ENCODE assay signal across 15 mouse cellular contexts in the genomic region with DNA sequence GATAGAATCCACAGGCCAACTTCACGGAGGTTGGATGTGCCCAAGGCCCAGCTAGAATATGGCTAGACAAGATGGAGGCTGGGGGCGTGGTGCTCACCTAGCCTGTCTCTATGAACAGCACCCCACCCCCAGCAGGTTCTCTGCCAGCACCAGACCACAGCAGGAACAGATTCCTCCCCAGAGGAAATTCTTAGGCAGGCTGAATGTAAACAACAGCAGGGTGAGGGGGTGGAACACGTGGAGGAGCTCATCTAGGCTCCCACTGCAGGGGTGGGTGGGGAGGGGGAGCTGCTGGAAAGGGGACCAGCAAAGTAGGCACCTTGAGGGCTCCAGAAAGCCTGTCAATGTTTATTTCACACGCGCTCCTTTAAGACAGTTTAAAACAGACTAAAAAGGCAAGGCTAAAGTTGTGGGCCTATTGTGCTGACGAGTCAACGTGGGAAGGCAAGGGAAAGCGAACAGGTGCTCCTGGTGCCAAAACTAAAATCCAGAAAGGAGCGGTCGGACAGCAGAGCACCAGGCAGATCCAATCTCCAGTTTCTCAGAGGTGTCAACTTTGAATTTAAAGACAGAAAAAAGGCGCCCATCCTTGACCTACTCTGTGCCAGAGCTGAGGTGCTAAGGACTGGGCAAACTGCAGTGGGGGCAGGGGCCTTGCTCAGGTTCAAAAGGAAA. TPM values are rescaled to one million over a fixed set of nuclear protein-coding genes. Genes with fewer than 3 reads are reported as not detected.
A peak's percentile ranks its signal among the peaks of the same experiment; 100 is the strongest.
DNase-seq lines count a peak whose midpoint lies in the region; ATAC-seq and TF ChIP-seq lines count a peak whose summit lies in the region.
"Had no signal": no experiment of that assay in that cellular context is flagged by ENCODE, and none has a peak within 500 bp of the region (broad histone marks: within the 10 kb centered on the region; RNA-seq: fewer than 3 reads in every experiment).

No protein-coding gene starts in this region.

- 66% methylated on average over 11 of the region's 11 CpGs for WGBS in heart, embryonic 11.5 days (ENCODE audit: insufficient replicate concordance)

- no peak overlapping the region for H3K4me3 ChIP-seq in left cerebral cortex, adult 2 months
- no peak overlapping the region for H3K4me3 ChIP-seq in heart, embryonic 11.5 days (ENCODE audit: low read depth, low read length)
- H3K4me3 ChIP-seq: erythroblast, embryonic 14.5 days; hindbrain, embryonic 15.5 days; stomach, embryonic 15.5 days had no signal

- no peaks in the 10 kb centered on the region for H3K9me3 ChIP-seq in heart, embryonic 11.5 days (replicated peaks; ENCODE audit: control insufficient read depth, low read length)
- H3K9me3 ChIP-seq: hindbrain, embryonic 15.5 days; stomach, embryonic 15.5 days had no signal

- no peak for ATAC-seq in heart, embryonic 11.5 days (replicated peaks; ENCODE audit: insufficient number of reproducible peaks, low FRiP score, low TSS enrichment)

- H3K27ac ChIP-seq in left cerebral cortex, adult 2 months = 0 out of 2 replicates have a peak overlapping the region, but pooled peaks have one; percentile 32
- no peak overlapping the region for H3K27ac ChIP-seq in heart, embryonic 11.5 days (ENCODE audit: low read depth, low read length)
- H3K27ac ChIP-seq: hindbrain, embryonic 15.5 days; macrophage had no signal

- H3K4me1 ChIP-seq in heart, embryonic 11.5 days (ENCODE audit: control insufficient read depth, insufficient read depth, low read length) = peaks cover 9% of the 10 kb centered on the region

- peaks cover 18% of the 10 kb centered on the region for H3K27me3 ChIP-seq in heart, embryonic 11.5 days (ENCODE audit: control insufficient read depth, insufficient read depth, low read length)
- H3K27me3 ChIP-seq: hindbrain, embryonic 15.5 days; stomach, embryonic 15.5 days had no signal

- TF ChIP-seq CTCF in left cerebral cortex, adult 2 months (IDR thresholded peaks at IDR 0.05) = no peak

- peak; percentile 43 to 56 for DNase-seq in left cerebral cortex, adult 2 months (ENCODE audit: extremely low spot score in 1 of 2, low spot score in 2 of 2)
- no peak for DNase-seq in left cerebral cortex, postnatal 4 days
- DNase-seq in R1 (ENCODE audit: low read depth, low spot score) = peak; percentile 77
- peak; percentile 51 to 71 for DNase-seq in left cerebral cortex, postnatal 36 days (ENCODE audit: low spot score in 2 of 2)
- DNase-seq in right cerebral cortex, postnatal 25 days = peak; percentile 70
- no peak for DNase-seq in kidney, postnatal 36 days
- DNase-seq: adrenal gland, postnatal 36 days; cerebellum, adult 11-12 months; gastrocnemius, postnatal 36 days; midbrain, embryonic 14.5 days had no signal

- no peak overlapping the region for H3K4me2 ChIP-seq in heart, embryonic 11.5 days
- H3K4me2 ChIP-seq: hindbrain, embryonic 15.5 days; stomach, embryonic 15.5 days had no signal

- intact Hi-C loops in left cerebral cortex, adult 2 months (cut with DNase I) = loop anchor here (2.0 to 5.0 kb wide), 3 partner anchors 19 to 101 kb away; no protein-coding TSS in a partner anchor
- intact Hi-C loops in left cerebral cortex, postnatal 4 days (cut with DNase I) = no loop called here
- intact Hi-C loops in left cerebral cortex, postnatal 36 days (cut with DNase I) = loop anchor here (2.0 to 5.0 kb wide), 2 partner anchors 54 to 129 kb away; no protein-coding TSS in a partner anchor

- H3K9ac ChIP-seq in heart, embryonic 11.5 days (ENCODE audit: low read depth, low read length) = no peak overlapping the region
- H3K9ac ChIP-seq: hindbrain, embryonic 15.5 days; stomach, embryonic 15.5 days had no signal

- H3K36me3 ChIP-seq in heart, embryonic 11.5 days (ENCODE audit: control insufficient read depth, insufficient read depth, low read length) = peaks cover 3% of the 10 kb centered on the region; the same call in 1 of the 2 replicates
- H3K36me3 ChIP-seq: hindbrain, embryonic 15.5 days; stomach, embryonic 15.5 days had no signal

RNA-seq across cellular contexts. Expression of gene Kcnip2, which starts 2.1 kb away (rescaled TPM):
- total RNA-seq in left cerebral cortex, adult 2 months (2021) = 100 to 1,000 TPM; 142 to 170 TPM
- total RNA-seq in left cerebral cortex, postnatal 4 days (2021) = 10 to 100 TPM; 61.2 to 67.7 TPM
- 100 to 1,000 TPM; 134 to 147 TPM for total RNA-seq in left cerebral cortex, postnatal 36 days (2021)
- polyA plus RNA-seq in heart, embryonic 11.5 days (2014; fragmentation: Nextera tagmentation; extraction: Ambion mirVana) = 0.45 and 0.66 TPM in 2 replicates
- polyA plus RNA-seq: macrophage had no signal

RNA-seq across cellular contexts. Expression of gene Mgea5, which starts 34.3 kb away (rescaled TPM):
- 100 to 1,000 TPM; 164 to 176 TPM for total RNA-seq in left cerebral cortex, adult 2 months (2021)
- 100 to 1,000 TPM; 207 to 210 TPM for total RNA-seq in left cerebral cortex, postnatal 4 days (2021)
- total RNA-seq in left cerebral cortex, postnatal 36 days (2021) = 100 to 1,000 TPM; 143 to 168 TPM
- polyA plus RNA-seq in heart, embryonic 11.5 days (2014; fragmentation: Nextera tagmentation; extraction: Ambion mirVana) = 40.2 and 48.3 TPM in 2 replicates

Comparison
In these comparisons a context has a peak if more than half of its experiments do, and no peak if none do; other contexts are left out.
1. DNase-seq: peak in left cerebral cortex, adult 2 months (2 of 2), R1 (single experiment), left cerebral cortex, postnatal 36 days (2 of 2) and right cerebral cortex, postnatal 25 days (single experiment); none in left cerebral cortex, postnatal 4 days (single experiment) and kidney, postnatal 36 days (0 of 2).